Mouse (Mus musculus) forebrain, embryonic 13.5 days (tissue): Measurements from ENCODE around the gene Xlr3b. TPM values are rescaled to one million over a fixed set of nuclear protein-coding genes. Genes with fewer than 3 reads are reported as not detected.

ENCODE experiments used
- polyA plus RNA-seq: library from polyadenylated mRNA; unstranded; fragments of >200 nt; fragmentation: Nextera tagmentation; extraction: Ambion mirVana; gene quantifications from 2 replicates; pipeline ENCODE4 v1.2.1, GENCODE M21; 2015

Xlr3b gene
- polyA plus RNA-seq, 1 experiment from 2014 or later = 12.3 TPM

Other genes starting within 250 kb of the Xlr3b start
- gene Zfp185, start 204.9 kb upstream of the Xlr3b start, polyA plus RNA-seq = 0.67 and 0.86 TPM in 2 replicates
- gene Pnma5, start 155.1 kb upstream of the Xlr3b start, polyA plus RNA-seq = not detected in 2 replicates
- 1.7 and 1.9 TPM in 2 replicates for gene Pnma3, start 127.4 kb upstream of the Xlr3b start, polyA plus RNA-seq
- gene Xlr4a, start 109.7 kb upstream of the Xlr3b start, polyA plus RNA-seq = 0.23 and 0.49 TPM in 2 replicates
- 2.9 and 3.4 TPM in 2 replicates for gene Xlr3a, start 95.1 kb upstream of the Xlr3b start, polyA plus RNA-seq
- gene Gm14685, start 75.2 kb upstream of the Xlr3b start, polyA plus RNA-seq = 0.32 and 1.0 TPM in 2 replicates
- gene Xlr5b, start 43.4 kb upstream of the Xlr3b start, polyA plus RNA-seq = not detected in 2 replicates
- gene DXBay18, start 42.8 kb upstream of the Xlr3b start, polyA plus RNA-seq = 0.21 and 0.53 TPM in 2 replicates
- not detected in 2 replicates for gene Spin2d, start 15.2 kb upstream of the Xlr3b start, polyA plus RNA-seq
- 0.25 and 0.43 TPM in 2 replicates for gene Xlr4b, start 22.1 kb downstream of the Xlr3b start, polyA plus RNA-seq
- 21.6 and 22.2 TPM in 2 replicates for gene F8a, start 36.1 kb downstream of the Xlr3b start, polyA plus RNA-seq
- not detected in 2 replicates for gene Xlr4c, start 50.9 kb downstream of the Xlr3b start, polyA plus RNA-seq
- not detected in 2 replicates for gene Xlr3c, start 73.2 kb downstream of the Xlr3b start, polyA plus RNA-seq
- gene Xlr5a, start 100.8 kb downstream of the Xlr3b start, polyA plus RNA-seq = not detected in 2 replicates
- not detected in 2 replicates for gene Xlr5c, start 100.8 kb downstream of the Xlr3b start, polyA plus RNA-seq
- gene Gm45015, start 144.6 kb downstream of the Xlr3b start, polyA plus RNA-seq = not detected in 2 replicates
- gene Zfp275, start 150.4 kb downstream of the Xlr3b start, polyA plus RNA-seq = 10.6 and 12.7 TPM in 2 replicates
- gene Gm18336, start 206.5 kb downstream of the Xlr3b start, polyA plus RNA-seq = not detected in 2 replicates
- gene Zfp92, start 218.9 kb downstream of the Xlr3b start, polyA plus RNA-seq = 0.19 and 0.39 TPM in 2 replicates
- gene Trex2, start 243.1 kb downstream of the Xlr3b start, polyA plus RNA-seq = not detected in 2 replicates